Mouse (Mus musculus): ENCODE measurements around the gene Supt20.

Supt20 gene

DNA sequence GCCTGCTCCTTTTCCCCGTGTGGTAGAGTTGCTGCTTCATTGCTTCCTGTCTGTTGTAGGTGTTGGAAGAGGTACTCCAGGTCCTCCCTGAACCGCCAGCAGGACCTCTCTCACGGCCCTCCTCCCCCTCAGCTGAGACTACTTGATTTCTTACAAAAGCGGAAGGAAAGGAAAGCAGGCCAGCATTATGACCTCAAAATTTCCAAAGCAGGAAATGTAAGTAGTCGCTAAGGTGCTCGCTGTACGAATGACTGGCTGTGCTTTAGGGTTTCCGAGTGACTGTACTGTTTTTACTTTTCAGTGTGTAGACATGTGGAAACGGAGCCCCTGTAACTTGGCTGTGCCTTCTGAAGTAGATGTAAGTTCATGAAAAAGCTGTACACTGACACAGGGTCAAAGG, 16.4 kb downstream of the Supt20 start:
- DNase-seq: no peak

DNA sequence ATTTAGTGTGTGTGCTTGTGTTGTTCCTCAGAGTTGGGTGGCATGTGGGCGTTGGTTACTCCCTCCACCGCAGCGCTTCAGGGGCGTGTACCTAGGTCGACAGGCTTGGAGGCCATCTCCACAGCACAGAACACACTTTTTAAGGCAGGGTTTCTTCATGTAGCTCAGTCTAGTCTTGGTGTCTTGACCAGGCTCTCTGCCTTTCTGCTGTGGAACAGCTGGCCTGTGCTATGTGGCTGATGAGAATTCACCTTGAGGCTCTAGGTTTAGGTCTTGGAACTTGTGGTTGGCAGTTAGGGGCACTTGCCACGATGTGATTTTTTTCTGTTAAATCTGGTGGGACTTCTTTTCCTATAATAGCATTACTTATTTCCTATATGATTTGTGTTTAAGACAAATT, 21.6 kb downstream of the Supt20 start, which contains the start of gene Gm21958:
Gene Gm21958, minus strand, starts transcription at position 101 of the 400 bp plus-strand sequence.
- DNase-seq: no peak

GRCm38 (mm10) chr3:54715461-54715860, 22.9 kb downstream of the Supt20 start:
- no peak for DNase-seq

- no peak for DNase-seq
Observed at GRCm38 (mm10) chr3:54717348-54717747, 24.7 kb downstream of the Supt20 start.

DNA sequence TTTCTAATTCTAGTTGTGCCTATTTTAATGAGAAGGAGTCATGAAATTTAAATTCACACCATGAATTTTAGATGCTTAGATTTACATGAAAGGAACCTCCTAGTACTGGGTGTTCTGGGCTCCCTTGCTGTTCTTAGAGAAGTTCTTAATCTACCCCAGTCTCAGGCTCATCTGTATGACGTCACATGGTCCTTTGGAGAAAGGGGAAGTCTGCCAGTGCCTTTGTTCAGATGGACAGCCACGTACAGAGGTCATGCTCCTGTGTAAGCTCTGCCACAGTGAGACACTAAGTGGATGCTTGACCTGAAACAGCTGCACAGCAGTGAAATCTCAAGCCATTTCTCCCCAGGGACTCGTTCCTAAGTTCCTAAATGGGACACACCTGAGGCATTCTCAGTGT, 26.3 kb downstream of the Supt20 start:
- DNase-seq: no peak

- DNase-seq: no peak
Observed at GRCm38 (mm10) chr3:54723741-54724500, 31.3 kb downstream of the Supt20 start.

- DNase-seq: no peak
Observed at GRCm38 (mm10) chr3:54725344-54725743, 32.7 kb downstream of the Supt20 start.

DNA sequence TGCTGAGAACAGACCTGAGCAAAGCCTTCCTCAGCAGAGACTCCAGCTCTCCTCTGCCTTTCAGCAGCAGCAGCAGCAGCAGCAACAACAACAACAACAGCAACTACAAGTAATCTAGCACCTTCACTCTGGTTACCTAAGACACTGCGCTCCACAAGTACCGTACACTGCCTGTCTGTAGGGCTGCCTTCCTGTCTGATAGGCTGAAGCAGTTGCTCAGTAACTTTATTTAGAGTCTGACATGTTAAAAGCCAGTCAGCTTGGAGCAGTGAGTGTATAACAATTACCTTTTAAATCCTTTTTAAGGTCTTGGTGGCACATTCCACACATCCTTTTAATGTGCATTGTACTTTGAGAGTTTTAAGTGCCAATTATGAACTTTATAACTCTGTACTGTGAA, 35.0 kb downstream of the Supt20 start:
- no peak for DNase-seq

- no peak for DNase-seq
Observed at GRCm38 (mm10) chr3:54728100-54728499, 35.5 kb downstream of the Supt20 start.

DNA sequence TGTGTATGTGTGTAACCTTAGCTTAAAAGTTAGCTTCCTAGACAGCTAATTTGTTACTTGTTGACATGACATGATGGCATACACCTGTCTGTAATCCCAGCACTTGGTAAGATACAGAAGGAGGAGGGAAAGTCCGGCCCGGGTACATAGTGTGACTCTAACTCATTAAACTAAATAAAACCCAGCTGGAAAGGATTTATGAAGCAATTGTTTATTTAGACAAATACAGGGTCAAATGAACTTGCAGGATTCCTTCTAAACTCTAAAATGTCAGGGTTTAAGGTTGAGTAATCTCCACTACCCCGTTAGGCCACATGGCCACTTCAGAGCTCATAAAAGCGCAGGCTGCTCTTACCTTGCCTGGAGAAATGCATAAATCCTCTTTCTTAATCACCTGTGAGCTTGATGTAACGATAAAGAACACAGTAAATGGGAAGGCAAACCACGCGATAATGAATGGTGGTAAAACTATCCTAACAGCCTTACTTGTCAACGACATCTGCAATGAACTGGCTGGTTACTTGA, 39.1 kb downstream of the Supt20 start:
- DNase-seq: no peak

DNA sequence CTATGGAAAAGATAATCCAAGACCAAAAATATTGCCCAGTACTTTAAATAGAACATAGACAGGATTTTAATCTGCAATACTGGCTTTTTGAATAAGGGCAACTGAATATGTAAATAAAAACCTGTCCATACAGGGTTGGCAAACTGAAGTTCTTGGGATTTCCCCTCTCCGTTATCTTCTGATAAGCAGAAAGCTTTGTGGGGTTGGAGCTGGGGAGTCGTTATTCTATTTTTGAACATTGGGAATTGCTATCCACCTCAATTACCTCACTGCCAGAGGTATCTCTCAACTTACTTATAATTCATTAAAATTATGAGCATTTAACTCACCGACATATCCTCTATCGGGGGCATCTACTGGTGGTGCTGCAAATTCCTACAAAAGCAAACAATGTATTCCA, 39.8 kb downstream of the Supt20 start:
- no peak for DNase-seq

GRCm38 (mm10) chr3:54734411-54735246, 42.0 kb downstream of the Supt20 start:
- peak; percentile 94 for DNase-seq

- peak; percentile 96 for DNase-seq
Observed at GRCm38 (mm10) chr3:54735247-54736046, 42.8 kb downstream of the Supt20 start, which contains the start of the genes Exosc8 and Alg5. Gene Exosc8, minus strand, starts transcription at chr3:54735393. Gene Alg5, plus strand, starts transcription at chr3:54735539.

- peak; percentile 20 for DNase-seq
Observed at GRCm38 (mm10) chr3:54736101-54736927, 43.7 kb downstream of the Supt20 start.

DNA sequence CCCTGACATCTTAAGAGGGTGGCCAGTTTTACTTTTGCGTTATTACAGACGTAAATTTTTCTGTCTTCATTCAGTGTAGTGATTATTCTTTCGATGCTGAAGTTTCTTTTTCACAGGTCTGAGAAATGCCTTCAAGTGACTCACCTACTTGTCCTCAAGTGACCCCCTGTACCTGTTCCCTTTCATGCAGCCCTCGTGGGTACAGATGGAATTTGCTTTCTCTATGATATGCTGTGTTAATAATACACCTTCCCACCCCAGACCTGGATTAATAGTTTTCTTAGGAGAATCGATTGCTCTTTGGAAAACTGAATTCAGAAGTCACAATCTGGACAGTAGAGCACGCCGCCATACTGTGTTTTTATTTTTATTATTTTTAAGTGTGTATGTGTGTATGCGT, 44.7 kb downstream of the Supt20 start:
- DNase-seq: no peak

DNA sequence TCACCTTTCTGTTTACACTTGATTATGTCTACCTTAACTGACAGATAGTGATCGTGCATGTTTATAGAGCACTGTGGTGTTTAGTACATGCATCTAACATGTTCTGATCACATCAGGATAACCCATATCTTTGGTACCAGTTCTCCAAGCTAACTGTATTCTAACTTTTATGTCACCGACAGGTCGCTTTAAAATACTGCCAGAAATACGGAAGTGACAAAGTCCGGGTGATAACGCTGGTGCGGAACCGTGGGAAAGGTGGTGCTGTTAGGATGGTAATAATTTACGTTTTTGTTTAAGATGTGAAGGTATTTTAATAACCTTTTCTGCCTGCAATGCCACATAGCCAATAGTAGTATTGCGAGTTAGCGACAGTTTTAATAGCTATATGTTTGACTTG, 49.4 kb downstream of the Supt20 start:
- no peak for DNase-seq

DNA sequence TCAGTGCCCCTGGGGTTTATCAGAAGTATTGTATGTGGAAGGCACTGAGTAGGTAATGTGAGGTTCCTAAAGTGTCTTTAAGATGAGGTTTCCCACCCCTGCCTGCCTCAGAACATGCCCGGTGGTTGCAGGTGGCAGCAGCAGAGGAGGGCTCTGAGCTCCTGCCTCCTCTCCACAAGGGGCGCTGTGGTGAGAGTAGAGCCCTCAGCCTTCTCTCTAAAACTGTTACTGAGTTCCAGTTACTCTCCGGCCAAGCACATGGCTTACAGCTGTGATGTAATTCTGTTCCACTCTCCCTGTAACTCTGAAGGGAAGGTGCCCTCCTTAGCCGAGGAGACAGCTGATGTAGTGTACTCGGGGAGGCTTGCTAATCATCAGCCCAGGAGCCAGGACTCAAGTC, 53.2 kb downstream of the Supt20 start:
- peak; percentile 45 for DNase-seq

GRCm38 (mm10) chr3:54753411-54753810, 60.8 kb downstream of the Supt20 start:
- DNase-seq: no peak

DNA sequence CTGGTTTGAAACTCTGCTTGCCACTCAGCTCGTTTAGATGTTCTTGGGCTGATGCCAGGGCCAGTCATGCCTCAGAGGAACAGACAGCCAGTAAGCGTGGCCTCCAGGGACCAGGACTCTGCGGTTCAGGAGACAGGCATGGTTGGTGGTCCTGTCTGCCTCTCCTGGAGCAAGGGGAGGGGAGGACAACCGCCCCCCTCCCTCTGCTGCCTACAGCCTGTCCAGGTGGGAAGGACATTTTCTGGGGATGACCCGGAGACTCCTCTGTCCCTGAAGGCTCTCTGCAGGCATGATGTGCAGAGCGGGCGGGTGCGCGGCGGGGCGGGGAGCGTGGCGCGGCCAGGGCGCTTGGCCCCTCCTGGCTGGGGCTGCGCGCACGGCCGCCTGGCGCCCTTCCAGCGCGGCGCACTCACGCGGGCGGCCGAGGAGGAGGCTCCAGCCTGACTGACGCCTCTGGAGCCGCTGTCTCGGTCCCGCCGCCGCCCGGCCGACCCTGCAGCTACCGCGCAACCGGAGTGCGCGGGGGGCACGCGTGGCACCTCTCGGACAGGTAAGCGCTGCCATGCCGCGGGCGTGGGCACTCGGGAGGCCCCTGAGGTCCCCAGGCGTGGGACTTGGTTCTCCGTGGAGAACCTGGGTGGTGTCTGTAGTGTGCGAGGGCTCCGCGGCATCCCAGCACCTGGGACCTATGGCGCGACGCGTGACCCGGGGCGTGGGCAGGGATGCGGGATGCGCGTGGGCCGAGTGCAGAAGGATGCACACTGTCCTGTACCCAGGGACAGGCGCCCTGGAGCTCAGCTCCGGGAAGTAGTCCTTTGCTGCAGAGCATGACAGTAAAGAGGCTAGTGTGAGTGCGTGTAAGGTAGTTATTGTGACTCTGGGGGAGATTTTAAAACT, 62.8 kb downstream of the Supt20 start, which contains the start of gene Smad9:
Gene Smad9, plus strand, starts transcription at position 438 of the 897 bp plus-strand sequence.
- DNase-seq: peak; percentile 64

DNA sequence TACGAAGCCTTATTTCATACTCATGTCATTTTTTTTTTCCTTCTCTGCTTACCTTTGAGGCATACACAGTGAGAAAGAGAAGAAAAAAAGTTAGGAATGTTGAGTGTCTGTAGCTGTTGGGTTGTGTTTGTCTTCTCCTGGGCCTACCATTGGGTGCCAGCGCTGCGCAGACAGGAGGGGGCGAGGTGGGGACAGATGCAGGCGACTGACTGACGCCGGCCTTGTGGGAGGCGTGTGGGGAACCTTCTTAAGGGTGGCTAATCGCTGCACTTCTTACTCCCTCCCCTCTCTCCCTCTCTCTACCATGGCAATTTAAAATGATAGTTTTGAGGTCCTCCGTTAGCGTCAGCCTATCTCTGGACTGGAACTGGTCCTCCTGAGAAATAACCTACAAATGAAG, 63.5 kb downstream of the Supt20 start:
- no peak for DNase-seq

DNA sequence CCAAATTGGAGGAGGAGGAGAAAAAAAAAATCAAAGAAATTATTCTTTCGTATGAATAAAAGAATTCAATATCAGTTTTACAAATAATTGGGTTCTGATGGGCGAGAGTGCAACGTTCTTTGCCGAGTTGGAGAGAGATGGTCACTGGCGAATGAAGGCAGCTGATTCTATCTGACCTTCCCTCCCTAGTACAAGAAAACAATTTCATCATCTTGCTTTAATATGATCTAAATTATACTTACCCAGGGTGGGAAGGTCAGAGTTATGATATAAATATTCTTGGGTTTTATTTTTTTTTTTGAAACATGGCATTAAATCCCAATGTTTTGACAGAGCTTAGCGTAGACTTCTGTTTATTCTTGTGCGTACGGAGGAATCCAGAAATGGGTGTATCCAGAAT, 64.8 kb downstream of the Supt20 start:
- DNase-seq: no peak
